Mouse (Mus musculus) right cerebral cortex, postnatal 25 days (tissue): ENCODE measurements around the gene Tmem62.
"Not testable (repeated sequence)": the region's sequence is repeated elsewhere in the genome, so short reads cannot be mapped to it uniquely, and the experiment has no call there.

Experiments
- DNase-seq: peaks from one replicate; pipeline ENCODE4 v3.0.0; 2022

The Tmem62 gene

GRCm38 (mm10) chr2:120998863-120999262 lies 22.0 kb downstream of the Tmem62 start:
- DNase-seq, result no peak

- no peak for DNase-seq
Measured at GRCm38 (mm10) chr2:121003586-121003985, 26.8 kb downstream of the Tmem62 start.

GRCm38 (mm10) chr2:121004018-121004811 lies 27.4 kb downstream of the Tmem62 start:
- DNase-seq, result no peak

GRCm38 (mm10) chr2:121006986-121007385 lies 30.2 kb downstream of the Tmem62 start:
- DNase-seq, result no peak

- peak; percentile 79 for DNase-seq
Measured at GRCm38 (mm10) chr2:121007925-121008663, 31.3 kb downstream of the Tmem62 start, which contains the start of gene Ccndbp1. Ccndbp1 (plus strand) TSS chr2:121008403.

GRCm38 (mm10) chr2:121008664-121009007 lies 31.8 kb downstream of the Tmem62 start:
- DNase-seq, result no peak

GRCm38 (mm10) chr2:121009071-121009677 lies 32.4 kb downstream of the Tmem62 start:
- DNase-seq, result no peak

- no peak for DNase-seq
Measured at GRCm38 (mm10) chr2:121012676-121013075, 35.9 kb downstream of the Tmem62 start.

GRCm38 (mm10) chr2:121015507-121015906 lies 38.7 kb downstream of the Tmem62 start:
- DNase-seq, result no peak

GRCm38 (mm10) chr2:121016226-121016625 lies 39.4 kb downstream of the Tmem62 start:
- no peak for DNase-seq

- no peak for DNase-seq
Measured at GRCm38 (mm10) chr2:121017151-121017550, 40.3 kb downstream of the Tmem62 start.

- no peak for DNase-seq
Measured at GRCm38 (mm10) chr2:121022918-121023317, 46.1 kb downstream of the Tmem62 start.

GRCm38 (mm10) chr2:121036733-121037341 lies 60.0 kb downstream of the Tmem62 start, which contains the start of gene Epb42:
Epb42 (minus strand) TSS chr2:121037072.
- DNase-seq, result no peak

GRCm38 (mm10) chr2:121038851-121039250 lies 62.0 kb downstream of the Tmem62 start:
- not testable (repeated sequence) for DNase-seq

GRCm38 (mm10) chr2:121039382-121039781 lies 62.6 kb downstream of the Tmem62 start:
- no peak for DNase-seq

GRCm38 (mm10) chr2:121041098-121041497 lies 64.3 kb downstream of the Tmem62 start:
- DNase-seq, result no peak

GRCm38 (mm10) chr2:121045653-121046052 lies 68.8 kb downstream of the Tmem62 start:
- no peak for DNase-seq

GRCm38 (mm10) chr2:121052176-121052575 lies 75.4 kb downstream of the Tmem62 start:
- DNase-seq, result no peak

- no peak for DNase-seq
Measured at GRCm38 (mm10) chr2:121054060-121054459, 77.2 kb downstream of the Tmem62 start.

- no peak for DNase-seq
Measured at GRCm38 (mm10) chr2:121055915-121056314, 79.1 kb downstream of the Tmem62 start.
